Mouse (Mus musculus): ENCODE data around the gene Eif2d.

Eif2d gene

GRCm38 (mm10) chr1:131221822-131222590 lies 69.0 kb downstream of the Eif2d start:
- DNase-seq: no peak

- no peak for DNase-seq
These were observed 70.4 kb downstream of the Eif2d start for GRCm38 (mm10) chr1:131223345-131223744.

GRCm38 (mm10) chr1:131224848-131225471 lies 72.0 kb downstream of the Eif2d start:
- no peak for DNase-seq

GRCm38 (mm10) chr1:131228225-131228624 lies 75.2 kb downstream of the Eif2d start:
- DNase-seq: no peak

- DNase-seq: no peak
These were observed 75.7 kb downstream of the Eif2d start for GRCm38 (mm10) chr1:131228659-131229058.

- DNase-seq: no peak
These were observed 80.5 kb downstream of the Eif2d start for GRCm38 (mm10) chr1:131233527-131233926.

- no peak for DNase-seq
These were observed 83.1 kb downstream of the Eif2d start for GRCm38 (mm10) chr1:131236077-131236476.

Measured in right cerebral cortex, postnatal 25 days (tissue).